ENCODE assay signal across 9 mouse cellular contexts in the genomic region with DNA sequence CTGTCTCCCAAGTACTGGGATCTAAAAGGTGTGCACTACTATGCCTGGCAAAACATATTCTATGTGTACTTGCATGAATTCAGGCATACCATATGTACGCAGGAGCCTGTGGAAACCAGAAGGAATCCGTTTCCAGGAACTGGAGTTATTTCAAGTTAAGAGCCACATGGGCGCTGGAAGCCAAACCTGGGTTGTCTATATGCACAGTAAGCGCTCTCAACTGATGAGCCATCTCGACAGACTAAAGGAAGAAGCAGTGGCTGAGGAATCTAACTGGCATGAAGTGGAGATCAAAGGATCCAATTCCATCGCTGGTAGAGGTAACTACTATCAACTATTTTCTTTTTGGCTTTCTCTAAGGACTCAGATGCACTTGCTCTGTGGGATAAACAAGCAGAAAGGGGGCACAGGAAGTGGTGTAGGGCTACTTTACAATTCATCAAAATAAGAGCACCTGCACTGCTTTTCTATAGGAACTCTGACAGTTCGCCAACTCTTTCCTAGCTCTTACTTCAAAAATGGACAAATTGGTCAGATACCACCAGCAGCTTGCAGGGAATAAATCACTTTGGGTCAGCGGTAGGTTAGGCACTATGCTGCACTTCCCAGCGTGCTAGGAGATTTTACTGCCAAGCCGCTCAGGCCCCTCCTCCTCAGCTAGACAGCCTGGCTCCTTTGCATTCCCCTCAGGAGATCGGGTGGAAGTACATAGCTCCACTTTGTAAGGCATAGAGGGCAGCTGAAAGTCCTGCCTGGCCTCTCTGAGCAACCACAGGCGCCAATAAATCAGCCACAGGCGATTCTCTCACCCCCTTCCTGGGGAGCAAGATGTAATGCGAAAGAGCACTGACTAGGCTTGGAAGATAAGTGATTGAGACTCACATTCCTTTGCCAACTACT. TPM values are rescaled to one million over a fixed set of nuclear protein-coding genes. Genes with fewer than 3 reads are reported as not detected.
DNase-seq lines count a peak whose midpoint lies in the region; ATAC-seq and TF ChIP-seq lines count a peak whose summit lies in the region.
"Had no signal": no experiment of that assay in that cellular context is flagged by ENCODE, and none has a peak within 500 bp of the region (broad histone marks: within the 10 kb centered on the region; RNA-seq: fewer than 3 reads in every experiment).

No protein-coding gene starts in this region.

- peak; percentile 64 for DNase-seq in adrenal gland, postnatal 10 days
- no peak for DNase-seq in adrenal gland, adult 8-10 months
- DNase-seq in cerebellum, postnatal 10 days = peak; percentile 44 to 61
- peak; percentile 56 for DNase-seq in kidney, postnatal 14 days
- DNase-seq in left cerebral cortex, adult 9 months (ENCODE audit: low spot score in 2 of 2) = no peak

- ATAC-seq in heart, embryonic 12.5 days (ENCODE audit: insufficient number of reproducible peaks, low FRiP score) = no peak
- ATAC-seq: Patski had no signal

- peak; percentile 23 for TF ChIP-seq POLR2A in myocyte (IDR thresholded peaks at IDR 0.05; ENCODE audit: insufficient read length, low read depth)

- peaks cover 60% of the 10 kb centered on the region for H3K79me2 ChIP-seq in myocyte (ENCODE audit: control insufficient read depth, insufficient read depth)

- H3K27me3 ChIP-seq in E14TG2a.4 (ENCODE audit: insufficient read depth, low read length) = no peaks in the 10 kb centered on the region
- H3K27me3 ChIP-seq in heart, embryonic 12.5 days (replicated peaks) = no peaks in the 10 kb centered on the region
- no peaks in the 10 kb centered on the region for H3K27me3 ChIP-seq in myocyte (ENCODE audit: control insufficient read depth, insufficient read depth, insufficient read length)
- H3K27me3 ChIP-seq: Patski had no signal

- H3K27ac ChIP-seq in heart, embryonic 12.5 days (ENCODE audit: poor library complexity, severe bottlenecking) = peak overlapping the region; percentile 99

- H3K36me3 ChIP-seq in E14TG2a.4 (ENCODE audit: insufficient read depth, low read length) (peaks cover 16% of the 10 kb centered on the region), myocyte (ENCODE audit: control insufficient read depth, insufficient read depth) (no peaks in the 10 kb centered on the region)
- 0 out of 2 replicates have a peak, but pooled peaks cover 5% of the 10 kb centered on the region for H3K36me3 ChIP-seq in heart, embryonic 12.5 days

- peak overlapping the region; percentile 93 for H3K4me2 ChIP-seq in heart, embryonic 12.5 days
- peak overlapping the region; percentile 86 for H3K4me2 ChIP-seq in myocyte (ENCODE audit: low read depth)

- H3ac ChIP-seq in myocyte (ENCODE audit: control insufficient read depth, insufficient read length) = no peak overlapping the region

- peak overlapping the region; percentile 97 for H3K9ac ChIP-seq in heart, embryonic 12.5 days

- H3K4me1 ChIP-seq in E14TG2a.4 (replicated peaks; ENCODE audit: low read depth, low read length) = peaks cover 52% of the 10 kb centered on the region
- H3K4me1 ChIP-seq in heart, embryonic 12.5 days (replicated peaks) = peaks cover 40% of the 10 kb centered on the region

- 18% methylated on average over 14 of the region's 14 CpGs for WGBS in heart, embryonic 12.5 days

- H3K4me3 ChIP-seq in E14TG2a.4 (replicated peaks; ENCODE audit: low read length) = peak overlapping the region; percentile 92
- peak overlapping the region; percentile 91 for H3K4me3 ChIP-seq in heart, embryonic 12.5 days
- peak overlapping the region; percentile 46 for H3K4me3 ChIP-seq in myocyte

- TF ChIP-seq CTCF in E14TG2a.4 (conservative IDR thresholded peaks at IDR 0.05; ENCODE audit: low read length) = no peak

- no peaks in the 10 kb centered on the region for H3K9me3 ChIP-seq in E14TG2a.4 (ENCODE audit: low read length)
- no peaks in the 10 kb centered on the region for H3K9me3 ChIP-seq in heart, embryonic 12.5 days (replicated peaks)

TF ChIP-seq in myocyte, 11 proteins besides CTCF, POLR2A, EP300 and RAD21:
- TF ChIP-seq MAX (IDR thresholded peaks at IDR 0.05; ENCODE audit: low read depth) = no peak

RNA-seq across cellular contexts. Expression of a gene that starts 2.1 kb away (rescaled TPM):
- 10 to 100 TPM in 1 of 2 experiments, 1 to 10 TPM in 1; 8.7 to 15.9 TPM for total RNA-seq in adrenal gland, postnatal 10 days (2021)
- total RNA-seq in adrenal gland, adult 8-10 months (2022) = 10 to 100 TPM in 3 of 4 experiments, 1 to 10 TPM in 1; 8.5 to 14.1 (median 10.7) TPM
- 13.0 and 15.4 TPM in 2 replicates for polyA plus RNA-seq in heart, embryonic 12.5 days (2016; fragmentation: Nextera tagmentation; extraction: Ambion mirVana)
- 6.1 TPM for polyA plus RNA-seq in myocyte (2012; fragmentation: generic; extraction: Trizol)

RNA-seq across cellular contexts. Expression of a gene that starts 2.7 kb away (rescaled TPM):
- total RNA-seq in adrenal gland, postnatal 10 days (2021) = 1 to 10 TPM; 5.7 to 7.2 TPM
- total RNA-seq in adrenal gland, adult 8-10 months (2022) = 1 to 10 TPM; 5.7 to 7.4 (median 6.7) TPM
- polyA plus RNA-seq in heart, embryonic 12.5 days (2016; fragmentation: Nextera tagmentation; extraction: Ambion mirVana) = 9.9 and 10.4 TPM in 2 replicates
- 1.7 TPM for polyA plus RNA-seq in myocyte (2012; fragmentation: generic; extraction: Trizol)

RNA-seq across cellular contexts. Expression of a gene that starts 36.6 kb away (rescaled TPM):
- total RNA-seq in adrenal gland, postnatal 10 days (2021) = 10 to 100 TPM; 16.7 to 18.6 TPM
- total RNA-seq in adrenal gland, adult 8-10 months (2022) = 10 to 100 TPM; 19.1 to 25.6 (median 22.9) TPM
- polyA plus RNA-seq in heart, embryonic 12.5 days (2016; fragmentation: Nextera tagmentation; extraction: Ambion mirVana) = 23.2 and 23.9 TPM in 2 replicates
- 13.4 TPM for polyA plus RNA-seq in myocyte (2012; fragmentation: generic; extraction: Trizol)

RNA-seq across cellular contexts. Expression of a gene that starts 42.7 kb away (rescaled TPM):
- 1 to 10 TPM; 4.6 to 7.0 TPM for total RNA-seq in adrenal gland, postnatal 10 days (2021)
- 1 to 10 TPM in 1 of 4 experiments, under 1 TPM in 3; 0.35 to 1.1 (median 0.63) TPM for total RNA-seq in adrenal gland, adult 8-10 months (2022)
- 8.5 and 9.1 TPM in 2 replicates for polyA plus RNA-seq in heart, embryonic 12.5 days (2016; fragmentation: Nextera tagmentation; extraction: Ambion mirVana)
- 0.02 TPM for polyA plus RNA-seq in myocyte (2012; fragmentation: generic; extraction: Trizol)

RNA-seq across cellular contexts. Expression of a gene that starts 50.0 kb away (rescaled TPM):
- total RNA-seq in adrenal gland, postnatal 10 days (2021) = under 1 TPM in 1 of 2 experiments, not detected in 1; 0.45 TPM
- under 1 TPM; 0.15 to 0.24 (median 0.23) TPM for total RNA-seq in adrenal gland, adult 8-10 months (2022)
- 2.8 and 3.8 TPM in 2 replicates for polyA plus RNA-seq in heart, embryonic 12.5 days (2016; fragmentation: Nextera tagmentation; extraction: Ambion mirVana)
- not detected for polyA plus RNA-seq in myocyte (2012; fragmentation: generic; extraction: Trizol)
- polyA plus RNA-seq: Patski had no signal

Comparison
In these comparisons a context has a peak if more than half of its experiments do, and no peak if none do; other contexts are left out.
1. DNase-seq: peak in adrenal gland, postnatal 10 days (single experiment), cerebellum, postnatal 10 days (2 of 2) and kidney, postnatal 14 days (single experiment); none in adrenal gland, adult 8-10 months (single experiment) and left cerebral cortex, adult 9 months (0 of 2).
2. Peak in every context shown above with its lines, with median percentiles within 50 percentile points of each other: H3K4me3 ChIP-seq.